Mouse (Mus musculus) splenic B cell, adult 2 months (primary cell): ENCODE measurements around the gene Arf3.

ENCODE experiments used
- DNase-seq: peaks from one replicate; pipeline ENCODE4 v3.0.0-alpha.2; 2011; ENCODE audit warnings: low read depth, low spot score
- H3K27me3 ChIP-seq: 2 replicates; pipeline ENCODE4 v1.6.1; 2012; ENCODE audit warnings: mild to moderate bottlenecking, low read length, moderate library complexity, mixed read lengths; ENCODE audit not compliant: control insufficient read depth, poor library complexity, insufficient read depth, severe bottlenecking
- H3K36me3 ChIP-seq: 2 replicates; pipeline ENCODE4 v1.6.1; 2012; ENCODE audit warnings: mild to moderate bottlenecking, low read length, moderate library complexity, mixed read lengths; ENCODE audit not compliant: control insufficient read depth, poor library complexity, insufficient read depth, severe bottlenecking

Arf3 gene

GRCm38 (mm10) chr15:98796803-98797595 lies 34.0 kb upstream of the Arf3 start:
- no peak for DNase-seq
- Histone ChIP-seq H3K36me3 (no peaks in the 10 kb centered on the region), H3K27me3 (no peaks in the 10 kb centered on the region; the same call in 1 of the 2 replicates)

- Histone ChIP-seq H3K27me3 (no peaks in the 10 kb centered on the region), H3K36me3 (no peaks in the 10 kb centered on the region)
- DNase-seq: peak; percentile 22
These were observed 30.2 kb upstream of the Arf3 start for GRCm38 (mm10) chr15:98793141-98793698.

GRCm38 (mm10) chr15:98792233-98793020 lies 29.4 kb upstream of the Arf3 start:
- no peaks in the 10 kb centered on the region for H3K36me3 ChIP-seq
- no peaks in the 10 kb centered on the region for H3K27me3 ChIP-seq
- DNase-seq: peak; percentile 36

- Histone ChIP-seq H3K27me3 (no peaks in the 10 kb centered on the region), H3K36me3 (no peaks in the 10 kb centered on the region)
- DNase-seq: peak; percentile 32
These were observed 28.8 kb upstream of the Arf3 start for GRCm38 (mm10) chr15:98791771-98792170.

- Histone ChIP-seq H3K27me3 (no peaks in the 10 kb centered on the region), H3K36me3 (no peaks in the 10 kb centered on the region)
- DNase-seq: peak; percentile 18
These were observed 28.2 kb upstream of the Arf3 start for GRCm38 (mm10) chr15:98791221-98791620.

GRCm38 (mm10) chr15:98790761-98791160 lies 27.7 kb upstream of the Arf3 start:
- no peaks in the 10 kb centered on the region for H3K27me3 ChIP-seq
- DNase-seq: peak; percentile 20
- H3K36me3 ChIP-seq: no peaks in the 10 kb centered on the region

GRCm38 (mm10) chr15:98789661-98790535 lies 26.9 kb upstream of the Arf3 start, which contains the start of gene Wnt1:
Wnt1 (plus strand) TSS chr15:98789857.
- peak; percentile 75 for DNase-seq
- no peaks in the 10 kb centered on the region for H3K36me3 ChIP-seq

GRCm38 (mm10) chr15:98788972-98789660 lies 26.1 kb upstream of the Arf3 start:
- no peak for DNase-seq
- Histone ChIP-seq H3K27me3 (no peaks in the 10 kb centered on the region; the same call in 1 of the 2 replicates), H3K36me3 (no peaks in the 10 kb centered on the region)

More at GRCm38 (mm10) chr15:98789661-98790535, 26.9 kb upstream of the Arf3 start, which contains the start of gene Wnt1:
- no peaks in the 10 kb centered on the region for H3K27me3 ChIP-seq

GRCm38 (mm10) chr15:98787930-98788329 lies 24.9 kb upstream of the Arf3 start:
- DNase-seq: no peak
- H3K27me3 ChIP-seq: no peaks in the 10 kb centered on the region; the same call in 1 of the 2 replicates
- H3K36me3 ChIP-seq: no peaks in the 10 kb centered on the region

GRCm38 (mm10) chr15:98785744-98786143 lies 22.7 kb upstream of the Arf3 start:
- H3K36me3 ChIP-seq: no peaks in the 10 kb centered on the region
- peak; percentile 49 for DNase-seq

GRCm38 (mm10) chr15:98781166-98781565 lies 18.2 kb upstream of the Arf3 start:
- no peak for DNase-seq
- Histone ChIP-seq H3K27me3 (no peaks in the 10 kb centered on the region; the same call in 1 of the 2 replicates), H3K36me3 (no peaks in the 10 kb centered on the region)

More at GRCm38 (mm10) chr15:98785744-98786143, 22.7 kb upstream of the Arf3 start:
- H3K27me3 ChIP-seq: no peaks in the 10 kb centered on the region; the same call in 1 of the 2 replicates

GRCm38 (mm10) chr15:98780573-98780972 lies 17.6 kb upstream of the Arf3 start:
- DNase-seq: no peak
- no peaks in the 10 kb centered on the region for H3K36me3 ChIP-seq
- H3K27me3 ChIP-seq: no peaks in the 10 kb centered on the region; the same call in 1 of the 2 replicates

GRCm38 (mm10) chr15:98780075-98780474 lies 17.1 kb upstream of the Arf3 start:
- no peaks in the 10 kb centered on the region for H3K36me3 ChIP-seq
- DNase-seq: no peak
- no peaks in the 10 kb centered on the region; the same call in 1 of the 2 replicates for H3K27me3 ChIP-seq
